Mouse (Mus musculus) liver, adult 2 months (tissue): ENCODE measurements around the gene Ms4a18. TPM values are rescaled to one million over a fixed set of nuclear protein-coding genes. Genes with fewer than 3 reads are reported as not detected.

ENCODE experiments used
- DNase-seq: peaks from one replicate; pipeline ENCODE4 v3.0.0-alpha.2; 2011; ENCODE audit warnings: low read depth, low spot score; ENCODE audit errors: extremely low read depth
- H3K27ac ChIP-seq: fragments of 200-500 bp; replicated peaks from 2 replicates; pipeline ENCODE4 v1.5.1; 2012; ENCODE audit warnings: low read depth, mild to moderate bottlenecking, control low read depth, inconsistent platforms, low read length; ENCODE audit not compliant: insufficient read depth
- H3K27me3 ChIP-seq: fragments of 200-500 bp; 2 replicates; pipeline ENCODE4 v1.6.1; 2012; ENCODE audit warnings: mild to moderate bottlenecking, moderate library complexity, low read length, inconsistent platforms; ENCODE audit not compliant: control insufficient read depth, insufficient read depth
- H3K36me3 ChIP-seq: fragments of 200-500 bp; 2 replicates; pipeline ENCODE4 v1.6.1; 2012; ENCODE audit warnings: low read length, inconsistent platforms; ENCODE audit not compliant: control insufficient read depth, insufficient read depth
- H3K4me1 ChIP-seq: fragments of 200-500 bp; 2 replicates; pipeline ENCODE4 v1.6.1; 2011; ENCODE audit warnings: low read length; ENCODE audit not compliant: control insufficient read depth, insufficient read depth
- H3K4me3 ChIP-seq: fragments of 200-500 bp; 2 replicates; pipeline ENCODE4 v1.5.1; 2011; ENCODE audit warnings: low read depth, mild to moderate bottlenecking, control low read depth, low read length, moderate library complexity; ENCODE audit not compliant: insufficient read depth
- H3K79me2 ChIP-seq: fragments of 200-500 bp; 2 replicates; pipeline ENCODE4 v1.6.1; 2012; ENCODE audit warnings: inconsistent platforms, mild to moderate bottlenecking, low read length, moderate library complexity; ENCODE audit not compliant: control insufficient read depth, insufficient read depth
- H3K9ac ChIP-seq: fragments of 200-500 bp; 2 replicates; pipeline ENCODE4 v1.6.1; 2012; ENCODE audit warnings: low read depth, mild to moderate bottlenecking, control low read depth, inconsistent platforms, low read length
- CTCF ChIP-seq: fragments of 200-500 bp; IDR thresholded peaks from 2 replicates; pipeline ENCODE4 v1.5.1; 2011; ENCODE audit warnings: low read depth, low read length, control low read depth
- POLR2A ChIP-seq: fragments of 200-500 bp; IDR thresholded peaks from 2 replicates; pipeline ENCODE4 v1.6.1; 2011; ENCODE audit warnings: low read length, control low read depth; ENCODE audit not compliant: insufficient read depth; ENCODE audit errors: extremely low read depth
- WGBS: fragments of 180-500 bp; shearing (Covaris S2); methylation state at CpG from one replicate; pipeline ENCODE4 v1.1.7; 2018; 5-methylcytosine and 5-hydroxymethylcytosine counted together
- polyA plus RNA-seq: library from polyadenylated mRNA; depleted of rRNA; stranded (reverse); fragments of >200 nt; gene quantifications from 2 replicates; pipeline ENCODE4 v1.2.3, GENCODE M21; 2012
- total RNA-seq: library from RNA; depleted of rRNA; stranded (reverse); fragments of >200 nt; gene quantifications from 2 replicates; pipeline ENCODE4 v1.2.3, GENCODE M21; 2014

Ms4a18 gene
- total and polyA plus RNA-seq, 2 experiments, result not detected

- peak; percentile 94 for DNase-seq
- H3K27ac ChIP-seq, result peak overlapping the region; percentile 90
- 12% methylated on average over 5 of the region's 5 CpGs for WGBS
Observed at GRCm38 (mm10) chr19:11052877-11053276, 35.0 kb upstream of the Ms4a18 start.

GRCm38 (mm10) chr19:11050286-11050685, 32.5 kb upstream of the Ms4a18 start:
- peak overlapping the region; percentile 98 for H3K27ac ChIP-seq

More at GRCm38 (mm10) chr19:11052877-11053276, 35.0 kb upstream of the Ms4a18 start:
- TF ChIP-seq CTCF, result no peak
- TF ChIP-seq POLR2A, result no peak
- Histone ChIP-seq H3K4me1 (peaks cover 28% of the 10 kb centered on the region), H3K4me3 (no peak overlapping the region), H3K36me3 (peaks cover 2% of the 10 kb centered on the region; the same call in 1 of the 2 replicates), H3K79me2 (no peaks in the 10 kb centered on the region), H3K9ac (no peak overlapping the region), H3K27me3 (no peaks in the 10 kb centered on the region)

GRCm38 (mm10) chr19:11049426-11049825, 31.6 kb upstream of the Ms4a18 start:
- Histone ChIP-seq H3K79me2 (no peaks in the 10 kb centered on the region), H3K27me3 (no peaks in the 10 kb centered on the region), H3K27ac (peak overlapping the region; percentile 98), H3K4me1 (peaks cover 28% of the 10 kb centered on the region), H3K9ac (no peak overlapping the region; the same call in 1 of the 2 replicates), H3K4me3 (peak overlapping the region; percentile 63), H3K36me3 (peaks cover 9% of the 10 kb centered on the region; the same call in 1 of the 2 replicates)
- DNase-seq, result peak; percentile 69
- no peak for TF ChIP-seq CTCF
- no peak for TF ChIP-seq POLR2A

More at GRCm38 (mm10) chr19:11050286-11050685, 32.5 kb upstream of the Ms4a18 start:
- Histone ChIP-seq H3K4me1 (peaks cover 28% of the 10 kb centered on the region), H3K79me2 (no peaks in the 10 kb centered on the region), H3K36me3 (peaks cover 9% of the 10 kb centered on the region; the same call in 1 of the 2 replicates), H3K9ac (peak overlapping the region; percentile 81), H3K27me3 (no peaks in the 10 kb centered on the region), H3K4me3 (peak overlapping the region; percentile 63)
- TF ChIP-seq POLR2A (no peak), CTCF (no peak)
- 10% methylated on average over 2 of the region's 2 CpGs for WGBS
- peak; percentile 90 for DNase-seq

- WGBS, result 90% methylated on average over 1 of the region's 1 CpGs
- DNase-seq, result no peak
- peak overlapping the region; percentile 23 for H3K27ac ChIP-seq
- TF ChIP-seq CTCF, result no peak
- no peak for TF ChIP-seq POLR2A
- H3K4me1 ChIP-seq, result peaks cover 23% of the 10 kb centered on the region
- H3K79me2 ChIP-seq, result no peaks in the 10 kb centered on the region; the same call in 1 of the 2 replicates
- no peak overlapping the region for H3K4me3 ChIP-seq
- H3K9ac ChIP-seq, result no peak overlapping the region
- peaks cover 9% of the 10 kb centered on the region; the same call in 1 of the 2 replicates for H3K36me3 ChIP-seq
- no peaks in the 10 kb centered on the region for H3K27me3 ChIP-seq
Observed at GRCm38 (mm10) chr19:11048503-11048902, 30.7 kb upstream of the Ms4a18 start.

- Histone ChIP-seq H3K27me3 (no peaks in the 10 kb centered on the region), H3K4me3 (no peak overlapping the region), H3K36me3 (peaks cover 9% of the 10 kb centered on the region; the same call in 1 of the 2 replicates), H3K27ac (peak overlapping the region; percentile 23; the same call in 1 of the 2 replicates), H3K79me2 (no peaks in the 10 kb centered on the region; the same call in 1 of the 2 replicates), H3K4me1 (peaks cover 21% of the 10 kb centered on the region), H3K9ac (no peak overlapping the region)
- DNase-seq, result peak; percentile 52
- WGBS, result 57% methylated on average over 6 of the region's 6 CpGs
- no peak for TF ChIP-seq POLR2A
- TF ChIP-seq CTCF, result no peak
Observed at GRCm38 (mm10) chr19:11048009-11048408, 30.2 kb upstream of the Ms4a18 start.
